Comparison of ENCODE assay signal across 8 mouse cellular contexts in the genomic region with DNA sequence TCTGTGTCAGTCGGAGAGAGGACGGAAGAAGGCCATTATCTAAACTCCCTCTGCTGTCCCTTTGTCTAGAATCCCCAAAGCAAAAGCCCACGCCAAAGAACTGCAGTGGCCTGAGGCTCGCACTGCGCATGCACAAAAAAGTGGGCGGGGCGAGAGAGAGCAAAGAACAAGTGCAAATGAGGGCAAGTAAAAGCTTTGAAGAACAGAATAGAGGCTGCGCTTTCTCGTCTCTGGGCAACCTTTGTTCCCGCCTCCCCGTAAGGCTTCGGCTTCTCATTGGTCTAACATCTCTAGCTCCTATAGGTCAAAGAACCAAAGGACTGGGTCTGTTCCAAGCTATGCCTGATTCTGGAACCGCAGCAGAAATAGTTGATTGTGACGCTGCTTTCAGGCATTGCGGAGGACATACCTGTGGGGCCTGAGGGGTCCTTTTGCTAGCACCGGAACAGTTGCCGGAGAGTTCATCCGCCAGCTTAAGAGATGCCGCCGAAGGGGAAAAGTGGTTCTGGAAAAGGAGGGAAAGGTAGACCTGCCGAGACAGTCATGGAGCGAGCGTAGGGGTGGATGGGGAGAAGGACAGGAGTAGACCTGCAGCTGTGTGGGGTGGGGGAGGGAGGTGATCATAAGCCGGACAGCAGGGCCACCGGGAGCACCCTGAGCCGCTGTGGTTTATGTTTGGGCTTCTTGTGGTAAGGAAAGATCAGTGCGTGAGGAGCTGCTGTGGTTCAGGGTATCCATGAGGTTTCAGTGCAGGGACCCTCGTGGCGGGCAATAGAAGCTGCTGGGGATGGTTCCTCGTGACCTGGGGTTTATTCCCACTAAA. TPM values are rescaled to one million over a fixed set of nuclear protein-coding genes. Genes with fewer than 3 reads are reported as not detected.
DNase-seq lines count a peak whose midpoint lies in the region; ATAC-seq lines count a peak whose summit lies in the region.

A gene (plus strand): TSS at position 406 of the 823 bp plus-strand sequence.

- peak; percentile 96 for DNase-seq in Muller cell, postnatal 12 days (ENCODE audit: inconsistent ontology term)
- peak; percentile 97 for DNase-seq in cerebellum, adult 9-11 months
- peak; percentile 93 to 97 for DNase-seq in frontal cortex, adult 2 months (ENCODE audit: extremely low spot score in 1 of 2, low spot score in 1 of 2)
- peak; percentile 93 for DNase-seq in hindbrain, embryonic 11.5 days (ENCODE audit: low spot score)
- peak; percentile 85 to 88 for DNase-seq in layer of hippocampus, postnatal 10 days (ENCODE audit: low spot score in 2 of 2)
- DNase-seq in lung, postnatal 10 days = peak; percentile 96
- peak; percentile 87 for DNase-seq in ovary, postnatal 36 days (ENCODE audit: low spot score)
- peak; percentile 91 for DNase-seq in thymus, postnatal 25 days

- no peaks in the 10 kb centered on the region for H3K27me3 ChIP-seq in hindbrain, embryonic 11.5 days (ENCODE audit: control insufficient read depth, insufficient read depth, low read length)

- peak within 1 kb of the TSS; percentile 62 for H3K9ac ChIP-seq in hindbrain, embryonic 11.5 days (ENCODE audit: low read depth, low read length)

- H3K4me1 ChIP-seq in hindbrain, embryonic 11.5 days (replicated peaks; ENCODE audit: control insufficient read depth, insufficient read depth, low read length) = no peaks in the 10 kb centered on the region

- H3K27ac ChIP-seq in hindbrain, embryonic 11.5 days (ENCODE audit: low read depth, low read length) = 0 out of 2 replicates have a peak within 1 kb of the TSS, but pooled peaks have one; percentile 19

- peak within 1 kb of the TSS; percentile 50 for H3K4me2 ChIP-seq in hindbrain, embryonic 11.5 days (replicated peaks; ENCODE audit: low read depth, low read length)

- 19% methylated on average over 29 of the region's 30 CpGs for WGBS in hindbrain, embryonic 11.5 days

- H3K9me3 ChIP-seq in hindbrain, embryonic 11.5 days (ENCODE audit: control insufficient read depth, low read length) = no peaks in the 10 kb centered on the region

- H3K4me3 ChIP-seq in hindbrain, embryonic 11.5 days (ENCODE audit: low read depth, low read length) = peak within 1 kb of the TSS; percentile 62

- no peaks in the 10 kb centered on the region for H3K36me3 ChIP-seq in hindbrain, embryonic 11.5 days (ENCODE audit: control insufficient read depth, insufficient read depth, low read length)

- peak; percentile 97 for ATAC-seq in hindbrain, embryonic 11.5 days (ENCODE audit: low FRiP score)

RNA-seq across cellular contexts. Expression of the gene that starts here (rescaled TPM):
- polyA plus RNA-seq in frontal cortex, adult 2 months (2012; rRNA removed) = 69.2 and 71.1 TPM in 2 replicates
- 70.7 and 81.7 TPM in 2 replicates for polyA plus RNA-seq in hindbrain, embryonic 11.5 days (2014; fragmentation: Nextera tagmentation; extraction: Ambion mirVana)
- total RNA-seq in layer of hippocampus, postnatal 10 days (2021) = 10 to 100 TPM; 47.8 to 51.1 TPM

Comparison
In these comparisons a context has a peak if more than half of its experiments do, and no peak if none do; other contexts are left out.
1. Peak in every context shown above with its lines: DNase-seq, ATAC-seq, H3K4me3 ChIP-seq and H3K27ac ChIP-seq.